Mouse (Mus musculus): ENCODE measurements around the gene Card10.
A peak's percentile ranks its signal among the peaks of the same experiment; 100 is the strongest.
"Not testable (repeated sequence)": the region's sequence is repeated elsewhere in the genome, so short reads cannot be mapped to it uniquely, and the experiment has no call there.

The Card10 gene

DNA sequence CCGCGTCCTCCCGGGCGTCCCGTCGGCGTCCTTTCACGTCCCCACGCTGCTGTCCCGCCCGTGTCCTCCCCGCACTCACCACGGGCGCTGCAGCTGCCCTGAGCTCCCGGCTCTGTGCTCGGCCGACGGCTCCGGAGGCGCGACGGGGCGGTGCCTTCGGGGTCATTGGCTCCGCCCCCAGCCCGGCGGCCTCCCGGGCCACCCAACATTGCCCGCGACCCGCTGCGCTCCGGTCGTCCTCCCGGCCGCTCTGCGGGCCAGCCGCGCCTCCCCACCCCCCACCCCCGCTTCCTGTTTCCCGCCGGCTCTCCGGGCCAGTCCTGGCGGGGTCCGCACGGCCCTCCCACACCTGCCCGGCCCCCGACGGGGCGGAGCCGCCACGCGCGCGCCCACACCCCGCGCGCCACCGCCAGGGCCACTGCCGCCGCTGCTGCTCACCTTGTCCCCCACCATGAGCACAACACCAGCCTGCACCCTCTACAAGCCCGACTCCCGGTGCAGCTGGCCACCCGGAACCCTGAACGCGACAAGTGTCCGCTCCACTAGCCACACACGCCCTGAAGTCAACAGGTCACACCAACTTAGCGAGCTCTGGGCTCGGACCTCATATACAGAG is at the start of gene Card10:
Card10 (minus strand) TSS at position 267 of the 616 bp plus-strand sequence.
- no peak for DNase-seq (ENCODE audit: low spot score in 2 of 2)

DNA sequence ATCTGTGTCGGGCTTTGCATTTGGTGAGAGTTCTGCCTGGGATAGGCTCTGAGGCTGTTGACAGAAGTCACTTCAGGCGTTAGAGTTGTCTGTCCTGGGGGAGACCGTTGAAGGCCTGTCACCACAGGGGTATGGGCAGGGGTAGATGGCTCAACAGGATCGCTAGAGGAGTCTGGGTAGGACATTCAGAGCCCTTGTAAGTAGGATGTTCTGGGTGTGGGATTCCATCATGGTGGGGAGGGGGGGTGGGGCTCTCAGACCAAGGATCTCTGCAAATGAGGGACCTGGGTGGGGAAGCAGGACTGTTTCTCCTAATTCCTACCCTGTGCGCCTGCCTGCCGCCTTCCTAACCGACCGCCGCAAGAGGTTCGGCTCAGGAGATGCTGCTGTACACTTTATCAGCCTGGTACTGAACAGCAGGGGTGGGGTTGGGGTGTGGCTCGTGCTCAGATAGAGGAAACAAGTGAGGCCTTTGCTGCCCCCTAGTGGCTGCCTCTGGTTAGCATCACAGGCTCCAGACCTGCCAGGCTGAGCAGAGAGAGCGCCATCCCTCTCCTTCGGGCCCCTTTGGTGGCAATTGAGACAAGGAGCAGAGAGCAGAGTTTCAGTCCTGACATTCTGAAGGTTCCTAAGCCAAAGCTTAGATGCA is 48.8 kb upstream of the Card10 start:
- peak; percentile 90 to 93 for DNase-seq (ENCODE audit: low spot score in 2 of 2)

DNA sequence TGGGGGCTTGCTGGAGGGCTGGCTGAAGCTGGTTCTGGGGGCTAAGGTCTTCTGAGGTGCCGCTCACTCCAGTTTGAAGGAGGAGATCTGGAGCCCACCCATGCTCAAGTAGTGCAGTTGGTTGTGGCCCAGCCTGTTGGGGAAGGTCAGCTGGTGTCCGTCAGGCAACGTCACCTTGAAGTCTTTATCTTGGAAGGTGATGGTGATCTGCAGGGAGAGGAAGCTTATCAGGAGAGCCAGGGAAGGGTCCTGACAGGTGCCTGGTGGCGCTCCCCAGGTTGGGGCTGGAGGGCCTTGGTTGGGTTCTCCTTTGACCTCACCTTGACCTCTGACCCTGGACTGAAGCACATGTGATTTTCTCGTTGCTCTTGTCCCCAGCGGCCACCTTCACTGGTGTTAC is 48.1 kb upstream of the Card10 start:
- DNase-seq (ENCODE audit: low spot score in 2 of 2) = no peak

DNA sequence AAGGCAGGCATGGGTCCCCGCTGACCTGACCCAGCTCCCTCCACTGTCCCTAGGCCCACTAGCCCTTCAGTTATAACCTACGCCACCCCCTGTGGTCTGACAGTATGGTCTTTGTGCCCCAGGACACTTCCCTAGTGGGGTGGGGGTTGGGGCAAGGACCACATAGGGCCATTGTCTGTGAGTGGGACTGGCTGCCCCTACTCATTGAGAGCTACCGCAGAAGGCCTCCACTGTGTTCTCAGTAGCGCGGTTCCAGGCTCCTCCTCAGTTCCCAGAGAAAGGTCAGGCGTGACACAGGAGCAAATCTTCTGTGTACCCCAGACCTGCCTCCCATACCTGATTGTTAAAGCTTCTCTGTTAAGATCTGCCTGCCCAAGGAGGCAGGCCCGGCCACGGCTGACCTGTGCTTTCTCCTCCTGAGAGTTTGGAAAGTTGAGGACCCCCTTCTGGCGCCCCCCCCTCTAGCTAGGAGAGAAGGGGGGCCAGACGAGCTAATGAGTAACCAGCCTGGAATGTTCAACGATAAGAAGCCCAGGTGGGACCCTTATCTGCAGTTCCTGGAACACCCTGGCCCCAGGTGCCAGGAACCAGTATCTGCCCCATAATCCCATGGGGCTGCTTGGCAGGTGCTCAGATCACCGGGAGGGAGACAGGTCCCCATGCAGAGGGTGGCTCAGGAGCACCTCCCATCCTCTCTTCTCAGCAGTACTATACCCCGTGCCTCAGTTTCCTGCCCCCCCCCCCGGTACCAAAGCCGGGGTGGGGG is 47.4 kb upstream of the Card10 start:
- DNase-seq (ENCODE audit: low spot score in 2 of 2) = no peak

DNA sequence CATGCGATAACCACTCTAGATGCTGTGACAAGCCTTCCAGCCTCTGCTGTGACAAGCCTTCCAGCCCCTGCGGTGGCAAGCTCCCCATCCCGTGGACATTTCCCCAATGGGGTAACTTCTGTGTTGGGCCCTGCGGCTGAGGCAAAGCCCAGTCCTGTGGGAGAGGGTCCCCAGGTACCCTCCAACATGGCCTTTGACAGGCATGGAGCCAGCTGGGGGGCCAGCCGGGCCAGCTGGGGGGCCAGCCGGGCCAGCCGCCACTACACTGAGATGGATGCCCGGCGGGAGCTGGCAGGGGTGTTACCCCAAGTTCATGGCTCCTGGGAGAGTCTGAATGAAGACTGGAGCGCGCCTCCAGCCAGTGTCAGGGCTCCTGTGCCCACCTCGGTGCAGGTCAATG is 46.6 kb upstream of the Card10 start:
- no peak for DNase-seq (ENCODE audit: low spot score in 2 of 2)

DNA sequence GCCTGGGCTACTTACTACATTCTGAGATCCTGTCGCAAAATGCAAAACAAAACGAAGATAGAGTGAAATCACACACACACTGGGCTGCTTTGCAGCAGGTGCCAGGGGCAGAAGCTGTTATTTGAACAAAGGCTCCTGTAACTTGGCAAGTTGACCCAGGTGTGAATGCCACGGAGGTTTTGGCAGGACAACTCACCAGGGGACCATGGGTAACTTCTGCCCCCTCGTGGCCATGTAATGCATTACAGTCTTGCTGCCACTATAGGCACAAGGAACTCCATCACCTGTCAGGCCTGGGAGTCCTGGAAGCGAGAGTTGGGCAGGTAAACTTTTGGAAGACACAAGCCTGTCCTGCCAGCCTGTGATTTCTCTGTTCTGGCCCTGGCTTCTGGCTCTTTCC is 45.6 kb upstream of the Card10 start:
- DNase-seq (ENCODE audit: low spot score in 2 of 2) = peak in 1 of 2 experiments; percentile 78

DNA sequence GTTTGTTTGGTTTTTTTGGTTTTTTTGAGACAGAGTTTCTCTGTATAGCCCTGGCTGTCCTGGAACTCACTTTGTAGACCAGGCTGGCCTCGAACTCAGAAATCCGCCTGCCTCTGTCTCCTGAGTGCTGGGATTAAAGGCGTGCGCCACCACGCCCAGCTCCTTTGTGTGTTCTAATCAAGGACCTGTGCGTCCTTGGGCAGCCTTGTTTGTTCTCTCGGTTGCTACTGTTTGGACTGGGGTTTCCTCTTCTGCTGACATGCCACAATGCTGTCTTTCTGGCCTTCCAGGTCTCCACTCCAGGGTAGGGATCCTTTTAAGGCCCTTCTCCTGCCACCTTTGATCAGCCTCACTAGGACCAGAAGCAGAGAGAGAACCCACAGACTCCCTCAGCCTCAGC is 44.0 kb upstream of the Card10 start:
- DNase-seq (ENCODE audit: low spot score in 2 of 2) = not testable (repeated sequence)

DNA sequence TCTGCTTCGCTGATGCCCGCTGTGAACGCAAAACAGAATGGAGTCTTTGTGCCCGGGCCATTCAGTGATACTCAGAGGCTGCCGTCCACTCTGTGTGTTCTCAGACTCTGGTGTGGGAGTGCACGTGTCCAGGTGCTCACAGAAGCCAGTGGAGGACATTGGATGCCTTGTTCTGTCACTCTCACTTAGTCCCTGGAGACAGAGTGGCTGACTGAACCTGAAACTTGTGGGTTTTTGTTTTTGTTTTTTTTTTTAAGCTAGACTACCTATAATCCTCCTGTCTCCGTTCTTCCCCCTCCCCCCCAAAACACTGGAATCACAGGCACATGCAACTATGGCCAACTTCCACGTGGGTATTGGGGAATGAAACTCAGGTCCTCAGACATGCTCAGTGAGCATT is 43.5 kb upstream of the Card10 start:
- DNase-seq (ENCODE audit: low spot score in 2 of 2) = no peak

DNA sequence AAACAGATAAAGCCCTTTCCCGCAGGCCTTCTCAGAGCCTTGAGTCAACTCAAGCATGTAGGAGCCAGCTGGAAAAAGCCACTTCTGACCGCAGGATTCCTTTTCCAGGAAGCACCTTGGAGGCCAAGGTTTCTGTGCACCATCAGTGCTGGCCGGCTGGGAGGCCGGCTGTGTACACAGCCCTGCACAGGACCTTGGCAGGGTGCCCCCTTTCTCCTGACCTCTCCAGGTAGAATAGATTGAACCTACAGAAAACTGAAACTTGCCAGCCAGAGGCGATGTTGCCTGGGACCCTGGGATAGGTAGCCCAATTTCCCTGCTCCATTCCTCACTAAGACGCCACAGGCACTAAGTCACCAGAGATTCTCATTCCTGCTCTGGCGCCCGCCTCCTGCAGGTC is 43.0 kb upstream of the Card10 start:
- no peak for DNase-seq (ENCODE audit: low spot score in 2 of 2)

DNA sequence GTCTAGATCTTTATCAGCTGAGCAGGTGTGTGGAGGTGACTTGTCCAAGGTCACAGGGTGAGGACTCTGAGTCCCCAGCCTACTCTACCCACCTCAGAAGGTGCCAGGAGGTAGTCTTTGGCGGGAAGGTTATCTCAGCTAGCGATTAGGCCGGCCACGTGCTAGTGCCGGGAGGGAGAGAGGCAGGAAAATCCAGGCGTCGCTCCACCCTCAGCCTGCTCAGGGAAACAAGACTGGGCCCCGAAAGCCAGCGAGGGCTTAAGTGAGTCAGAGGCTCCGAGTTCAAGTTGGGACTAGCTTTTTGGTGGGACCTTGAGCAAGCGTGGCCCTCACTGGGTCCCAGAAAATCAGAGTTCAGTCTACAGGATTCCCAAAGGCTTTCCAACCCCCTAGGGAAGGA is 42.5 kb upstream of the Card10 start:
- no peak for DNase-seq (ENCODE audit: low spot score in 2 of 2)

DNA sequence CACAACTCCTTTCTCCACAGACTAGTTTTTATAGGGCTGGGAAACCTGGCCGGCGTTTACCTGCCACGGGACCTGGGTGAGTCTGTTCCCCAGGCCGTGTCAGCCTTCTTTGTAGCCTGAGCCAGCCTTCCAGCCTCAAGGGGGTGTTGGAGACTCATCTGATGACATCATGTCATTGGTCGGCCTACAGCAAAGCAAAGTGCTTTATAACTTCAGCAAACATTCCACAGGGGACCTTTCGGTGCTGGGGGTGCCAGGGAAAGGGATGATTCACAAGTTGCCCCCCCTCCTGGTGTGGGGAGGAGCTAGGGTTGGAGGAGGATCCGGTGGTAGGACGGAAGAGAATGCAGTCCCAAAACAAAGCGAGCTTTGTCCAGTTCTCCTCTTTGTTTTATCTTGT is 41.9 kb upstream of the Card10 start:
- DNase-seq (ENCODE audit: low spot score in 2 of 2) = peak in 1 of 2 experiments; percentile 22

DNA sequence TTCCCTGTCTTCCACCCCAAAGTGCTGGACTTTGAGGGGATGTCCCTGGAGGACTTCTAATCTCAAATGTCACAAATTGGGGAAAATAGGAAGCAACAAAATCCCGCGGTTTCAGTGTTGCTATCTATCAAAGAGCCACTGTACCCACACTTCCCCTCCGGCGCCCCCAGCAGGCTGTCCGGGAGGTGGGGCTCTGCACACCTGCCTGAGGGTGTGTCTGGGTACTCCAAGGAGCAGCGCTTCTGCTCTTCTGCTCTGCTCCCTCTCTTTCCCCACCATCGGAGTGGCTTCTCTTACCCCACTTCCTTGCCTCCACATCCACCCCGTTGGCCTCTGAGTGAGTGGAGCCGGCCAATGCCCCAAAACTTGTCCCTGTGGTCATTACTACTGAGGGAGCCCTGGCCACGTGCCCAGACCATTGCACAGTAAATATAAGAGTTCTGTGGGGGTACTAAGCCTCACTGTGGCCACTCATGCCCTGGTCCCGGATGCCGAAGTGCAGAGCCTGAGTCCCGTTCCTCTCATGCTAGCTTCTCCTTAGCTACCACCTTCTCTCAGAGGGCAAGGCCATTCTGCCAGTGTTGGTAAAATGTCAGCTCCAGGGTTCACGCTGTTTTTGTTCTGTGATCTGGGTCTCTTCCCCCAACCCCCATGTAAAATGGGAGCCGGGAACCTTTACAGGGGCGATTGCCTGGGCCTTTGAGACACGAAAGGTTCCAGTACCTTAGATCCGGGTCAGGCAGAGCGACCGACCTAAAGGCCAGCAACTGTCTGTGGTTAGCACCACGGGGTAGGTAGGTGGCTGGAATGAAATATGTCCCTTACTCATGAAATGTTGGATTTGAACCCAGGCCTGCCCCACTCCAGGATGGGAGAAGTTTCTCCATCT is 41.0 kb upstream of the Card10 start:
- DNase-seq (ENCODE audit: low spot score in 2 of 2) = peak in 1 of 2 experiments; percentile 29

DNA sequence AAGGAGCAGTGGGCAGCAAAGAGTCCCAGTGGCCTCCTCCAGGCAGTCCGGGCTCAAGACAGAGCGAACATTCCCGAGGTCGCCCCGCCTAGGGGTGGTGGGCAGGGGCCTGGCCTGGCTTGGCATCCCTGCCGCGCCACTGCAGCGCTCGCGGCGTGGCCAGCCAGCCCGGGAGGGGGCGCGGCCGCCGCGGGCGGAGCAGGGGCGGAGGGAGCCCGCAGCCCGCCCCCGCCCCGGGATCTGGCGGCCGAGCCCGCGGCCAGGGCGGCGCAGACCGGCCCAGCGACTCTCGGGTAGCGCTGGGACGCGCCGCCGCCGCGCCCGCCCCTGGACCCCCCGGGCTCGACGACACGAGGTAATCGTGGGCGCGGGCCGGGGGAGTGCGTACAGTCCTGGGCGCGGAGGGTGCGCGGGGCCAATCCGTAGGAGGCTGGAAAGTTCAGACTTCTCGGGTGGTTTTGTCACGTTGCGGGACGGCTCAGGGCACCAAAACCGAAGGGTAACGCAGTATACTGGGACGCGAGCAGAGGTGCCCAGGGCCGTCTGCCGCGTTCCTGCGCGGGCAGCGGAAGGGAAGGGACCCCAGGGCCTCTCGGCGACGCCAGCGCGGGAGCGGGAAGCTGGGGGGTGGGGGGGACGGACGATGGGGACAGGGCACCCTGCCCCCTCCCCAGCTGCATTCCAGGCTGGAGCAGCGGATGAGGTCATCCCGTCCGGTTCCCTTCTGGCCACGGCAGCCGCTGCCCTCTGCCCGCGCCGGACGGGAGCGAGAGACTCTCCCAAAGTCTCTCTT is 39.7 kb upstream of the Card10 start, which contains the start of gene Cdc42ep1:
Cdc42ep1 (plus strand) TSS at position 254 of the 793 bp plus-strand sequence.
- DNase-seq (ENCODE audit: low spot score in 2 of 2) = peak in 1 of 2 experiments; percentile 59

DNA sequence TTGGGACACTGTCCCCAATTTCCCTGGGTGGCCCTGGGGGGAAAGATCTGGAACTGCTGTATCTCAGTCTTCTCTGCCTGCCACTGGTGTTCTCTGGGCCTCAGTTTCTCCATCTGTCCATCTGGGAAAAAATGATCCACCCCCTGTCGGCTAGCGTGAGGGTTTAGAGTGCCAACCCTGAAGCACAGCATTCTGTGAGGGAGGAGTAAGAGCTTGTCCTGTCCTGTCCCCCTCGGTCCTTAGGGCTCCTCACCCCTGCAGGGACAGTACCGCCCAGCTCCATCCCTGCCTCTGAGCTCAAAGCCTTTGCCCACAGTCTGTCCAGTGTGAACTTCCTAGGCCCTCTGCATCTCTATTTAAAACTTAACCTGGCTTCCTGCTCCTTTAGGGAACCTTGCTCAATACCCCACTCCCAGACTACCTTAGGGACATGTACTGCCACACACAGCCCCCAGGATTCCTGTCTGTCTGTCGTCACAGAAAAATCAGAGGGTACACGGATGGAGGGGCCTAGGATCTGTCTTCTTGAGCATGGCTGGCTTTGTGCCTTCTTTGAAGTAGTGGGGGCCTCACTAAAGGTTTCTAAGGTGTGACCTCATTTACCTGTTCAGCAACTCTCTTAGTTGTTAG is 38.4 kb upstream of the Card10 start:
- peak in 1 of 2 experiments; percentile 10 for DNase-seq (ENCODE audit: low spot score in 2 of 2)

DNA sequence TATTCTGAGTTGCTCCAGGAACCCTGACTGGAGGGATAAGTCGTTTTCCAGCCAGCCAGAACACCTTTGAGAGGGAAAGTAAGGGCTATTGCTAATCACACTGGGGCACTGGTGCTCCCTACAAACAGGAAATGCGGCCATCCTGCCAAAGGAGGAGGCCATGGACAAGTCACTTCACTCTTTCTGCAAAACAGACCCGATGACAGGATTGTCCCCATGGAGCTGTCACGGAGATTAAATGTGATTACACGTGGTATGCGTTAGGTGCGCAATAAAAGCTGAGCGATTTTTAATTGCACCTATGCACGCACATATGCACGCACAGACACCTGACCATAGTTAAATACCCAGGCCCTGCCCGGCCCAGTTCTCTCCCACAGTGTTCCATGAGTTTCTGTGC is 37.9 kb upstream of the Card10 start:
- peak in 1 of 2 experiments; percentile 14 for DNase-seq (ENCODE audit: low spot score in 2 of 2)

DNA sequence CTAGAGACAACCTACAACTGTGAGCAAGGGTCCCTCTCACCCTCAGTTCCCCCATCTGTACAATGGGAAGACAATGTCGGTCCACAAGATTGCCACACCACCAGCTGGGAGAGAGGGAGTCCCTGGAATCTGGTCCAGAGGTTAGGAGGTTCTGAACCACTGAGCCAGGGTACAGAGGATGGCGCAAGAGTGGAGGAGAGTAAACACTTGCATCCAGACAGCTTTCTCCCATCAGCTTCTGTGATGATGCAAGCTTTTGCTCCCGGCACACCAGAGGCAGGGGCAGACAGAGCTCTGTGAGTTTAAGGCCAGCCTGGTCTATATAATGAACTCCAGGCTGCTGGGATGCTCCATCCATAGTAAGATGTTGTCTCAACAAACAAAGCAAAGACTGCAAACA is 37.4 kb upstream of the Card10 start:
- no peak for DNase-seq (ENCODE audit: low spot score in 2 of 2)

DNA sequence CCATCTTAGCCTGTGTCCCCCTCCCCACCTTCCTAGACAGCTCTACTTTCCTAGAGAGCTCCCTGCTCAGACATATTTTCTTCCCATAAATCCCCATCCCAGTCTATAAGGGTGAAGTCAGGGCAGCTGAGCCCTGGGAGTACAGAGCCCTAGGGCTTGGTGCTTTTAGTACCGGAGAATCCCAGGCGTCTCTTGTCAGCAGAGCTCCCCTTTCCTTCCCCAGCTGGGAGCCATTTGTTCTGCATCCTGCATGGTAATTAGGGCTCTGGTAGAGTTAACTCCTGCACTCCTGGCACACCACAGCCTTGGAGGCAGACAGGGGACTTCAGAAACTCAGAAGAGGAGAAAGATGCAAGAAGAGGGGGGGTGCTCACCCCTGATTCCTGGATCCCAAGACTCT is 36.9 kb upstream of the Card10 start:
- DNase-seq (ENCODE audit: low spot score in 2 of 2) = peak in 1 of 2 experiments; percentile 29

DNA sequence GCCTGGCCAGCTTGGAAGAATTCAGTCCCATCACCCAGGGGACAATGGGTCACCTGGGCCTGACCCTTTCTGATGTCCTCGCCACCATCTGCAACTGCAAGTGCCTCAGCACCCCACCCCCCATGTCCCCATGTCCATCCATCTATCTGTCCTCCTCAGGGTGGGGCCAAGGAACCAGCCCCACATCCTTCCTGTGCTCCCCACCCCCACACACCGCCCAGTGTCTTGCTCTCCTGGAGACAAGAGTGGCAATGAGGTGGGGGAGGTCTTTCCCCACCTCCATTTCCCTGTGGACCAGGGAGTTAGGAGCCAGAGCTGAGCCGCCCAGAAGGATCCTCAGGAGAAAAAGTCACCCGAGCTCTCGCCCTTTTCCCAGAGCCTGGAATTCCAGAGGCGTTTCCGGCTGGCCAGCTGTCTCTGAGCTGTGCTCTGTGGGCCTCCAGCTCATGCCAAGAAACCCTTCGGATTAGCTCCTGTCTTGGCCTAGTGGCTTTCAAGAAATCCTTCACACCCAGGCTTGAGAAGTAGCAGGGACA is 33.3 kb upstream of the Card10 start:
- peak in 1 of 2 experiments; percentile 25 for DNase-seq (ENCODE audit: low spot score in 2 of 2)

DNA sequence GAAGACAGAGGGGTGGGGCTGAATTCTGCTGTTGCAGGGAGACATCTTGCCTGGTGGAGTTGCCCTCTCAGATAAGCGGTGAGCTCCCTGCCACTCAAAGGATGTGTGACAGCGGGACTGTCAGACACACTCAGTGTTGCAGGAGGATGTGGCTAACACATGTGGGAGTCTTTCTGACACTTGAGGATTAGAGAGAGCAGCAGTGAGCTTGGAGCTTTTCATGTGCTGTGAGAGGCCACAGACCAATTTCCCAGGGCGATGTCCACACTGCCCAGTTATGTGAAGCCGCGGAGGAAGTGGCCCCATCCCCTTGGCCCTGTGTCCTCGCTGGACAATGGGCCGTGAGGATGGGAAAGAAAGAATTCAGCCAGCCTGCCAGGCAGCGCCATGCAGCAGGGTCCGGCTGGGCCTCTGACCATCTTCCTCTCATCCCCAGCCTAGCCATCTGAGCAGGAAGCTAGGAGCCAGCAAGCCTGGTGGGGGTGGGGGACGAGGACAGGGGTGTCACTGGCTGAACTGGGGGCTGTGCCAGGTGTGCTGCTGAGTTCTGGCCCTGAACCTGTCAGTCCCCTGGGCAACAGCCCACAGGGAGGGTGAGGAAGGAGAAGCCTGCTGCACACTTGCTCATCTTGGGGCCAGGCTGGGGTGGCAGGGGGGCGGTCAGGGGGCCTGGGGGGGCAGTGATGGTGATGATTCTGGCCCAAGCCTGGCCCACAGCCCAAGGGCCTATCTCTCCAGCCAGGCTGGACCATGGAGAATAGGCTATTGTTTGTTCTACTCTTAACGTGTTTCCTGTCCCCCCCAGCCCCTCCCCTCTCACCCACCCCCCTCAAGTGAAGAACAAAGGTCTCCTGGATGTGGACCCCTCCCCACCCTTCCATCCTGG is 32.6 kb upstream of the Card10 start:
- no peak for DNase-seq (ENCODE audit: low spot score in 2 of 2)
